Mouse (Mus musculus): Measurements from ENCODE around the gene Cryga. TPM values are rescaled to one million over a fixed set of nuclear protein-coding genes. Genes with fewer than 3 reads are reported as not detected.

Gene Cryga
- polyA plus RNA-seq, 1 experiment from 2014 or later = not detected

Other genes with a start within 250 kb of the Cryga start
- 6.4 and 6.9 TPM in 2 replicates for gene Plekhm3, start 146.5 kb downstream of the Cryga start, polyA plus RNA-seq (2015; fragmentation: Nextera tagmentation; extraction: Ambion mirVana)
- 0.33 and 0.46 TPM in 2 replicates for gene Akr1cl, start 70.6 kb downstream of the Cryga start, polyA plus RNA-seq (2015; fragmentation: Nextera tagmentation; extraction: Ambion mirVana)
- not detected in 2 replicates for gene Cryge, start 52.2 kb downstream of the Cryga start, polyA plus RNA-seq (2015; fragmentation: Nextera tagmentation; extraction: Ambion mirVana)
- gene Crygd, start 39.9 kb downstream of the Cryga start, polyA plus RNA-seq (2015; fragmentation: Nextera tagmentation; extraction: Ambion mirVana) = not detected in 2 replicates
- not detected in 2 replicates for gene Crygc, start 29.7 kb downstream of the Cryga start, polyA plus RNA-seq (2015; fragmentation: Nextera tagmentation; extraction: Ambion mirVana)
- 0.83 and 1.1 TPM in 2 replicates for gene Crygb, start 21.1 kb downstream of the Cryga start, polyA plus RNA-seq (2015; fragmentation: Nextera tagmentation; extraction: Ambion mirVana)
- not detected in 2 replicates for gene Gm28845, start 16.2 kb upstream of the Cryga start, polyA plus RNA-seq (2015; fragmentation: Nextera tagmentation; extraction: Ambion mirVana)
- gene D630023F18Rik, start 19.8 kb upstream of the Cryga start, polyA plus RNA-seq (2015; fragmentation: Nextera tagmentation; extraction: Ambion mirVana) = 0.16 and 0.29 TPM in 2 replicates
- 62.0 and 64.2 TPM in 2 replicates for gene Idh1, start 83.1 kb upstream of the Cryga start, polyA plus RNA-seq (2015; fragmentation: Nextera tagmentation; extraction: Ambion mirVana)
- gene Pikfyve, start 83.3 kb upstream of the Cryga start, polyA plus RNA-seq (2015; fragmentation: Nextera tagmentation; extraction: Ambion mirVana) = 5.0 and 5.8 TPM in 2 replicates
- not detected in 2 replicates for gene Pth2r, start 178.7 kb upstream of the Cryga start, polyA plus RNA-seq (2015; fragmentation: Nextera tagmentation; extraction: Ambion mirVana)